ENCODE assay signal across 13 mouse cellular contexts in the genomic region with DNA sequence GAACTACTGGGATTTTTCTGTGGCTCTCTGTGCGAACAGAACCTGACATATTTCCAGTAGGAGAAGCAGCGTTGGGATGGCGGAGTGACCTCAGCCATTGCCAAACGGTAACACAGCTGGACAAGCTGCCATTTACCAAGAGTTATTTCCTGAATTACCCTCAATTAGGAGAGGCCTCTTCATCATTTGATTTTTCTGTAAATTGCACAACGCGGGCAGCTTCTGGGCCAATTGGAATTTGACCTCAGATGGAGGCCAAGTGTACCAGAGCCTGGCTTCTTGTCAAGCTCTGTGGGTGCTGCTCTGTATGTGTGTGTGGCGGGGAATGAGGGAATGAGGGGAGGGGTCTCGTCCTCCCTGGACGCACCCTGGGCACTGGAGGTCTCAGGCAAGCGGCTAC.
DNase-seq lines count a peak whose midpoint lies in the region; ATAC-seq lines count a peak whose summit lies in the region.
"Had no signal": no experiment of that assay in that cellular context is flagged by ENCODE, and none has a peak within 500 bp of the region (broad histone marks: within the 10 kb centered on the region; RNA-seq: fewer than 3 reads in every experiment).

No protein-coding gene starts in this region.

- H3K9ac ChIP-seq in kidney, embryonic 14.5 days (ENCODE audit: low read depth, low read length) = no peak overlapping the region
- H3K9ac ChIP-seq in embryonic facial prominence, embryonic 13.5 days = no peak overlapping the region
- H3K9ac ChIP-seq in limb, embryonic 15.5 days = no peak overlapping the region
- H3K9ac ChIP-seq: forebrain, embryonic 13.5 days had no signal

- H3K4me1 ChIP-seq in kidney, embryonic 14.5 days (ENCODE audit: control insufficient read depth, insufficient read depth, low read length) = peaks cover 39% of the 10 kb centered on the region
- H3K4me1 ChIP-seq in embryonic facial prominence, embryonic 13.5 days = peaks cover 59% of the 10 kb centered on the region
- peaks cover 61% of the 10 kb centered on the region for H3K4me1 ChIP-seq in limb, embryonic 15.5 days

- ATAC-seq in kidney, embryonic 14.5 days (ENCODE audit: low FRiP score, low TSS enrichment) = no peak
- ATAC-seq in embryonic facial prominence, embryonic 13.5 days (ENCODE audit: insufficient number of reproducible peaks, insufficient read depth, low FRiP score, low TSS enrichment, low read depth) = no peak
- ATAC-seq in limb, embryonic 15.5 days (ENCODE audit: insufficient number of reproducible peaks, low FRiP score, low TSS enrichment, low read depth) = no peak
- ATAC-seq: forebrain, embryonic 13.5 days had no signal

- no peak overlapping the region for H3K4me3 ChIP-seq in kidney, embryonic 14.5 days (ENCODE audit: low read length)
- H3K4me3 ChIP-seq in embryonic facial prominence, embryonic 13.5 days = no peak overlapping the region
- no peak overlapping the region for H3K4me3 ChIP-seq in limb, embryonic 15.5 days
- H3K4me3 ChIP-seq: forebrain, embryonic 13.5 days had no signal

- no peaks in the 10 kb centered on the region for H3K9me3 ChIP-seq in kidney, embryonic 14.5 days (ENCODE audit: control insufficient read depth, low read length)
- no peaks in the 10 kb centered on the region for H3K9me3 ChIP-seq in embryonic facial prominence, embryonic 13.5 days
- H3K9me3 ChIP-seq in limb, embryonic 15.5 days = no peaks in the 10 kb centered on the region
- H3K9me3 ChIP-seq: forebrain, embryonic 13.5 days had no signal

- WGBS in kidney, embryonic 14.5 days = 66% methylated on average over 10 of the region's 10 CpGs
- WGBS in embryonic facial prominence, embryonic 13.5 days = 62% methylated on average over 10 of the region's 10 CpGs
- WGBS in limb, embryonic 15.5 days = 57% methylated on average over 10 of the region's 10 CpGs

- no peaks in the 10 kb centered on the region for H3K27me3 ChIP-seq in kidney, embryonic 14.5 days (ENCODE audit: control insufficient read depth, insufficient read depth, low read length)
- H3K27me3 ChIP-seq in embryonic facial prominence, embryonic 13.5 days = no peaks in the 10 kb centered on the region
- no peaks in the 10 kb centered on the region for H3K27me3 ChIP-seq in limb, embryonic 15.5 days
- H3K27me3 ChIP-seq: forebrain, embryonic 13.5 days had no signal

- no peak overlapping the region for H3K4me2 ChIP-seq in kidney, embryonic 14.5 days (replicated peaks; ENCODE audit: low read depth, low read length)
- no peak overlapping the region for H3K4me2 ChIP-seq in embryonic facial prominence, embryonic 13.5 days
- no peak overlapping the region for H3K4me2 ChIP-seq in limb, embryonic 15.5 days
- H3K4me2 ChIP-seq: forebrain, embryonic 13.5 days had no signal

- H3K27ac ChIP-seq in kidney, embryonic 14.5 days (ENCODE audit: low read depth, low read length) = no peak overlapping the region
- peak overlapping the region; percentile 13; the same call in 1 of the 2 replicates for H3K27ac ChIP-seq in embryonic facial prominence, embryonic 13.5 days
- H3K27ac ChIP-seq in limb, embryonic 15.5 days = peak overlapping the region; percentile 38; the same call in 1 of the 2 replicates
- H3K27ac ChIP-seq: forebrain, embryonic 13.5 days; kidney, postnatal 0 days had no signal

- DNase-seq in kidney, adult 18-20 months = peak; percentile 75
- DNase-seq in NIH3T3 (ENCODE audit: low read depth) = peak; percentile 58
- no peak for DNase-seq in heart, postnatal 36 days
- DNase-seq in heart, postnatal 4 days = no peak
- DNase-seq in yolk sac, embryonic 10.5 days (ENCODE audit: low spot score) = no peak
- DNase-seq: gastrocnemius, postnatal 10 days; spleen, adult 18-20 months; thymus, postnatal 14 days had no signal

- no peaks in the 10 kb centered on the region for H3K36me3 ChIP-seq in kidney, embryonic 14.5 days (ENCODE audit: control insufficient read depth, insufficient read depth, low read length)
- H3K36me3 ChIP-seq in embryonic facial prominence, embryonic 13.5 days = no peaks in the 10 kb centered on the region
- H3K36me3 ChIP-seq in limb, embryonic 15.5 days = no peaks in the 10 kb centered on the region

- intact Hi-C loops in heart, postnatal 36 days (cut with DNase I) = no loop called here

Comparison
In these comparisons a context has a peak if more than half of its experiments do, and no peak if none do; other contexts are left out.
1. DNase-seq: peak in kidney, adult 18-20 months (single experiment) and NIH3T3 (single experiment); none in heart, postnatal 36 days (0 of 2), heart, postnatal 4 days (single experiment) and yolk sac, embryonic 10.5 days (single experiment).